Comparison of ENCODE assay signal across 8 mouse cellular contexts in genomic region chr17:25951225-25951802, GRCm38 (mm10). TPM values are rescaled to one million over a fixed set of nuclear protein-coding genes. Genes with fewer than 3 reads are reported as not detected.
A peak's percentile ranks its signal among the peaks of the same experiment; 100 is the strongest.
DNase-seq lines count a peak whose midpoint lies in the region; ATAC-seq lines count a peak whose summit lies in the region.

No protein-coding gene starts in this region.

- no peaks in the 10 kb centered on the region for H3K36me3 ChIP-seq in megakaryocyte, embryonic 14.5 days (replicated peaks; ENCODE audit: low read length)
- H3K36me3 ChIP-seq in intestine, embryonic 15.5 days: no peaks in the 10 kb centered on the region
- H3K36me3 ChIP-seq in neural tube, embryonic 12.5 days: no peaks in the 10 kb centered on the region

- no peak overlapping the region for H3K27ac ChIP-seq in intestine, embryonic 15.5 days
- H3K27ac ChIP-seq in neural tube, embryonic 12.5 days: no peak overlapping the region

- H3K9me3 ChIP-seq in megakaryocyte, embryonic 14.5 days: no peaks in the 10 kb centered on the region
- no peaks in the 10 kb centered on the region for H3K9me3 ChIP-seq in intestine, embryonic 15.5 days
- no peaks in the 10 kb centered on the region for H3K9me3 ChIP-seq in neural tube, embryonic 12.5 days

- no peak for ATAC-seq in megakaryocyte, adult 5-6 weeks (ENCODE audit: poor library complexity, severe bottlenecking)
- ATAC-seq in intestine, embryonic 15.5 days: peak; percentile 52
- no peak for ATAC-seq in neural tube, embryonic 12.5 days (ENCODE audit: low FRiP score, low read depth)

- peaks cover 15% of the 10 kb centered on the region for H3K4me1 ChIP-seq in megakaryocyte, embryonic 14.5 days
- peaks cover 12% of the 10 kb centered on the region for H3K4me1 ChIP-seq in intestine, embryonic 15.5 days (replicated peaks)
- peaks cover 13% of the 10 kb centered on the region for H3K4me1 ChIP-seq in neural tube, embryonic 12.5 days

- peak; percentile 40 for DNase-seq in adrenal gland, postnatal 10 days
- no peak for DNase-seq in adrenal gland, postnatal 4 days (ENCODE audit: low spot score in 2 of 2)
- DNase-seq in spleen, postnatal 4 days (ENCODE audit: low spot score in 2 of 2): no peak
- no peak for DNase-seq in adipocyte (ENCODE audit: low spot score)

- H3K4me2 ChIP-seq in intestine, embryonic 15.5 days (replicated peaks): peak overlapping the region; percentile 88
- peak overlapping the region; percentile 60 for H3K4me2 ChIP-seq in neural tube, embryonic 12.5 days (replicated peaks)

- H3K4me3 ChIP-seq in megakaryocyte, embryonic 14.5 days (replicated peaks): peak overlapping the region; percentile 81
- H3K4me3 ChIP-seq in intestine, embryonic 15.5 days (replicated peaks): peak overlapping the region; percentile 40
- H3K4me3 ChIP-seq in neural tube, embryonic 12.5 days: peak overlapping the region; percentile 20

- 0 out of 2 replicates have a peak overlapping the region, but pooled peaks have one; percentile 17 for H3K9ac ChIP-seq in intestine, embryonic 15.5 days
- H3K9ac ChIP-seq in neural tube, embryonic 12.5 days: 0 out of 2 replicates have a peak overlapping the region, but pooled peaks have one; percentile 26

- peaks cover 78% of the 10 kb centered on the region for H3K27me3 ChIP-seq in megakaryocyte, embryonic 14.5 days (replicated peaks)
- H3K27me3 ChIP-seq in intestine, embryonic 15.5 days (replicated peaks): peaks cover 41% of the 10 kb centered on the region
- peaks cover 43% of the 10 kb centered on the region for H3K27me3 ChIP-seq in neural tube, embryonic 12.5 days (replicated peaks)

- WGBS in intestine, embryonic 15.5 days: under 1% methylated on average over 33 of the region's 33 CpGs
- 1% methylated on average over 33 of the region's 33 CpGs for WGBS in neural tube, embryonic 12.5 days

RNA-seq across cellular contexts. Expression of gene A930017K11Rik, which starts 1.1 kb away (rescaled TPM):
- not detected for total RNA-seq in adrenal gland, postnatal 10 days (2021)
- total RNA-seq in adrenal gland, postnatal 4 days (2021): 1 to 10 TPM in 1 of 2 experiments, not detected in 1; 1.1 TPM
- polyA plus RNA-seq in megakaryocyte, embryonic 14.5 days (2012; ENCODE audit: insufficient read depth, low replicate concordance): not detected in 2 replicates
- total RNA-seq in megakaryocyte, adult 5-6 weeks (2015): not detected in 2 replicates
- total RNA-seq in megakaryocyte, adult 5-6 weeks (2017): not detected in 2 replicates
- polyA plus RNA-seq in intestine, embryonic 15.5 days (2015; fragmentation: Nextera tagmentation; extraction: Ambion mirVana): 0.20 and 0.28 TPM in 2 replicates
- polyA plus RNA-seq in neural tube, embryonic 12.5 days (2016; fragmentation: Nextera tagmentation; extraction: Ambion mirVana): 0.08 TPM in 2 replicates

RNA-seq across cellular contexts. Expression of gene Nhlrc4, which starts 6.6 kb away (rescaled TPM):
- total RNA-seq in adrenal gland, postnatal 10 days (2021): 1 to 10 TPM in 1 of 2 experiments, under 1 TPM in 1; 0.30 to 1.4 TPM
- 1 to 10 TPM in 1 of 2 experiments, under 1 TPM in 1; 0.54 to 1.5 TPM for total RNA-seq in adrenal gland, postnatal 4 days (2021)
- not detected in 2 replicates for polyA plus RNA-seq in megakaryocyte, embryonic 14.5 days (2012; ENCODE audit: insufficient read depth, low replicate concordance)
- not detected in 2 replicates for total RNA-seq in megakaryocyte, adult 5-6 weeks (2015)
- total RNA-seq in megakaryocyte, adult 5-6 weeks (2017): not detected in 2 replicates
- 0.10 and 0.46 TPM in 2 replicates for polyA plus RNA-seq in intestine, embryonic 15.5 days (2015; fragmentation: Nextera tagmentation; extraction: Ambion mirVana)
- 0.11 and 0.14 TPM in 2 replicates for polyA plus RNA-seq in neural tube, embryonic 12.5 days (2016; fragmentation: Nextera tagmentation; extraction: Ambion mirVana)

RNA-seq across cellular contexts. Expression of gene Pigq, which starts 6.6 kb away (rescaled TPM):
- total RNA-seq in adrenal gland, postnatal 10 days (2021): 100 to 1,000 TPM; 101 to 118 TPM
- total RNA-seq in adrenal gland, postnatal 4 days (2021): 100 to 1,000 TPM in 1 of 2 experiments, 10 to 100 TPM in 1; 97.7 to 115 TPM
- 48.5 and 65.5 TPM in 2 replicates for polyA plus RNA-seq in megakaryocyte, embryonic 14.5 days (2012; ENCODE audit: insufficient read depth, low replicate concordance)
- 44.2 and 45.2 TPM in 2 replicates for total RNA-seq in megakaryocyte, adult 5-6 weeks (2015)
- total RNA-seq in megakaryocyte, adult 5-6 weeks (2017): 33.8 and 36.5 TPM in 2 replicates
- polyA plus RNA-seq in intestine, embryonic 15.5 days (2015; fragmentation: Nextera tagmentation; extraction: Ambion mirVana): 52.1 and 56.4 TPM in 2 replicates
- 54.7 and 57.3 TPM in 2 replicates for polyA plus RNA-seq in neural tube, embryonic 12.5 days (2016; fragmentation: Nextera tagmentation; extraction: Ambion mirVana)

RNA-seq across cellular contexts. Expression of gene Rab40c, which starts 31.8 kb away (rescaled TPM):
- total RNA-seq in adrenal gland, postnatal 10 days (2021): 10 to 100 TPM; 16.9 to 25.6 TPM
- total RNA-seq in adrenal gland, postnatal 4 days (2021): 10 to 100 TPM; 36.4 to 38.1 TPM
- polyA plus RNA-seq in megakaryocyte, embryonic 14.5 days (2012; ENCODE audit: insufficient read depth, low replicate concordance): 8.8 and 24.8 TPM in 2 replicates
- 7.9 and 12.8 TPM in 2 replicates for total RNA-seq in megakaryocyte, adult 5-6 weeks (2015)
- total RNA-seq in megakaryocyte, adult 5-6 weeks (2017): 9.1 and 16.1 TPM in 2 replicates
- 21.4 and 24.9 TPM in 2 replicates for polyA plus RNA-seq in intestine, embryonic 15.5 days (2015; fragmentation: Nextera tagmentation; extraction: Ambion mirVana)
- polyA plus RNA-seq in neural tube, embryonic 12.5 days (2016; fragmentation: Nextera tagmentation; extraction: Ambion mirVana): 47.7 and 49.3 TPM in 2 replicates

RNA-seq across cellular contexts. Expression of gene Capn15, which starts 34.3 kb away (rescaled TPM):
- total RNA-seq in adrenal gland, postnatal 10 days (2021): 10 to 100 TPM; 15.8 to 16.2 TPM
- total RNA-seq in adrenal gland, postnatal 4 days (2021): 10 to 100 TPM; 24.0 to 24.2 TPM
- polyA plus RNA-seq in megakaryocyte, embryonic 14.5 days (2012; ENCODE audit: insufficient read depth, low replicate concordance): 12.2 and 39.3 TPM in 2 replicates
- total RNA-seq in megakaryocyte, adult 5-6 weeks (2015): 9.1 and 10.4 TPM in 2 replicates
- 3.5 and 3.7 TPM in 2 replicates for total RNA-seq in megakaryocyte, adult 5-6 weeks (2017)
- polyA plus RNA-seq in intestine, embryonic 15.5 days (2015; fragmentation: Nextera tagmentation; extraction: Ambion mirVana): 18.5 and 25.1 TPM in 2 replicates
- polyA plus RNA-seq in neural tube, embryonic 12.5 days (2016; fragmentation: Nextera tagmentation; extraction: Ambion mirVana): 28.2 and 31.5 TPM in 2 replicates

Comparison
In these comparisons a context has a peak if more than half of its experiments do, and no peak if none do; other contexts are left out.
1. H3K4me3 ChIP-seq: peak in every context shown above with its lines; median percentile 81 in megakaryocyte, embryonic 14.5 days; 40 in intestine, embryonic 15.5 days; 20 in neural tube, embryonic 12.5 days.